Mouse (Mus musculus) heart, embryonic 13.5 days (tissue): ENCODE results near the gene Shank2. TPM values are rescaled to one million over a fixed set of nuclear protein-coding genes. Genes with fewer than 3 reads are reported as not detected.

Experiments used
- ATAC-seq: fragments of 200-750 bp; cut with Nextera tagmentation; 2 replicates; pipeline ENCODE4 v1.8.0; 2017; ENCODE audit warnings: moderate TSS enrichment; ENCODE audit not compliant: insufficient number of reproducible peaks, low FRiP score, low TSS enrichment; ENCODE audit errors: extremely low read depth
- H3K27ac ChIP-seq: fragments of 300-500 bp; sonication (generic); replicated peaks from 2 replicates; pipeline ENCODE4 v1.5.1; 2015; ENCODE audit warnings: moderate library complexity, mild to moderate bottlenecking, inconsistent platforms
- H3K27me3 ChIP-seq: fragments of 300-500 bp; sonication (generic); replicated peaks from 2 replicates; pipeline ENCODE4 v1.6.1; 2015; ENCODE audit warnings: mild to moderate bottlenecking, inconsistent platforms
- H3K36me3 ChIP-seq: fragments of 300-500 bp; sonication (generic); 2 replicates; pipeline ENCODE4 v1.6.1; 2015; ENCODE audit warnings: mild to moderate bottlenecking, inconsistent platforms
- H3K4me1 ChIP-seq: fragments of 300-500 bp; sonication (generic); 2 replicates; pipeline ENCODE4 v1.6.1; 2015; ENCODE audit warnings: inconsistent platforms
- H3K4me2 ChIP-seq: fragments of 300-500 bp; sonication (generic); 2 replicates; pipeline ENCODE4 v1.6.1; 2015; ENCODE audit warnings: inconsistent platforms, mild to moderate bottlenecking, moderate library complexity
- H3K4me3 ChIP-seq: fragments of 300-500 bp; sonication (generic); 2 replicates; pipeline ENCODE4 v1.5.1; 2015; ENCODE audit warnings: moderate library complexity, mild to moderate bottlenecking, inconsistent platforms
- H3K9ac ChIP-seq: fragments of 300-500 bp; sonication (generic); 2 replicates; pipeline ENCODE4 v1.6.1; 2015; ENCODE audit warnings: inconsistent platforms, mild to moderate bottlenecking, moderate library complexity
- H3K9me3 ChIP-seq: fragments of 300-500 bp; sonication (generic); 2 replicates; pipeline ENCODE4 v1.6.1; 2016; ENCODE audit warnings: inconsistent platforms
- WGBS: fragments of 180-500 bp; shearing (Covaris S2); methylation state at CpG from one replicate; pipeline ENCODE4 v1.1.7; 2015; ENCODE audit warnings: mixed read lengths; 5-methylcytosine and 5-hydroxymethylcytosine counted together
- polyA plus RNA-seq: library from polyadenylated mRNA; unstranded; fragments of >200 nt; fragmentation: Nextera tagmentation; extraction: Ambion mirVana; gene quantifications from 2 replicates; pipeline ENCODE4 v1.2.1, GENCODE M21; 2015

Shank2 gene
- polyA plus RNA-seq, 1 experiment from 2014 or later = 0.37 TPM

DNA sequence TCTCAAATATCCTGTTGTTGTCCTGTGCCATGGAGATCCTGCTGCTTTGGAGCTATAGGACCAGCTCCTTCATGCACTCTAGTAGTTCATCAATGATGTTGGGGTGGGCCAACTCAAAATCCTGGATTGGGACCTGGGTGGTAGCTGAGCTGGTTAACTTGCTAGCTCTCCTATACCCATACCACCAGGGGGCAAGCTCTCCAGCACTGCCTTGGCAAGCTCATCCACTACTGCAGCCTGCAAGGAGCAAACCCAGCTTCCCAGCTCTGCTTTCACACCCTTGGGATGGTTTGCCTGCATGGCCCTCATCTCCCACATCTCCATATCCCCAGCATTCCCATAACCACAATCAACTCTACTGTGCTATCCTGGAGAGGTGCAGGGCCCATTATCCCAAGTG is 10.6 kb upstream of the Shank2 start:
- Histone ChIP-seq H3K9me3 (no peaks in the 10 kb centered on the region), H3K36me3 (no peaks in the 10 kb centered on the region), H3K27me3 (no peaks in the 10 kb centered on the region), H3K4me2 (no peak overlapping the region), H3K9ac (no peak overlapping the region), H3K4me1 (no peaks in the 10 kb centered on the region), H3K27ac (no peak overlapping the region), H3K4me3 (no peak overlapping the region)
- no peak for ATAC-seq

DNA sequence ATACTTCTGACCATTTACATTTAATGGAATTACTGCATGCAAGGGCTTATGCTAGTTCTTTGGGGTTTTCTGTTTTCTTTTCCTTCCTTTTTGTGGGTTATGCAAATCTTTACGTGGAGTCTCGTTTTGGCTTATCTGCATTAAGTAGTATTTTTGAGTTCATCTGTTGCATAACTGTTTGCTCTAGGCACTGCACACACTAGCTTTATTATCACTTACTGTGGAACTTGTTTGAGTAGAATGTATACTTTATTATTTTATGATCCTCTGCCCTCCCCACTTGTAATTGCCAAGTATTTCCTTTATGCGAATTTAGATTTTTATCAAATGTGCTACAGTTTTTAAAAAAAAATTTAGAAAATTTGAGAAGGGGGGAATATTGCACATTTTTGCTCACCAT is 2.7 kb upstream of the Shank2 start:
- no peaks in the 10 kb centered on the region for H3K4me1 ChIP-seq
- H3K9ac ChIP-seq = no peak overlapping the region
- ATAC-seq = no peak
- no peaks in the 10 kb centered on the region for H3K27me3 ChIP-seq
- H3K36me3 ChIP-seq = no peaks in the 10 kb centered on the region
- no peak overlapping the region for H3K27ac ChIP-seq
- no peak overlapping the region for H3K4me2 ChIP-seq
- 69% methylated on average over 3 of the region's 3 CpGs for WGBS
- no peak overlapping the region for H3K4me3 ChIP-seq
- H3K9me3 ChIP-seq = peaks cover 6% of the 10 kb centered on the region

GRCm38 (mm10) chr7:144003471-144003870 is 1.7 kb downstream of the Shank2 start:
- ATAC-seq = no peak
- WGBS = 58% methylated on average over 3 of the region's 3 CpGs
- Histone ChIP-seq H3K27ac (no peak overlapping the region), H3K4me1 (no peaks in the 10 kb centered on the region), H3K9ac (no peak overlapping the region), H3K4me2 (no peak overlapping the region), H3K4me3 (no peak overlapping the region), H3K27me3 (peaks cover 5% of the 10 kb centered on the region; the same call in 1 of the 2 replicates), H3K9me3 (no peaks in the 10 kb centered on the region), H3K36me3 (no peaks in the 10 kb centered on the region)

- no peaks in the 10 kb centered on the region for H3K9me3 ChIP-seq
These were observed 6.4 kb downstream of the Shank2 start for GRCm38 (mm10) chr7:144008079-144008478.

GRCm38 (mm10) chr7:144008985-144009384 is 7.3 kb downstream of the Shank2 start:
- Histone ChIP-seq H3K36me3 (no peaks in the 10 kb centered on the region), H3K4me3 (no peak overlapping the region), H3K27me3 (peaks cover 16% of the 10 kb centered on the region; the same call in 1 of the 2 replicates), H3K9me3 (no peaks in the 10 kb centered on the region), H3K4me2 (no peak overlapping the region), H3K4me1 (no peaks in the 10 kb centered on the region), H3K27ac (no peak overlapping the region), H3K9ac (no peak overlapping the region)
- WGBS = 79% methylated on average over 4 of the region's 4 CpGs
- no peak for ATAC-seq

More at GRCm38 (mm10) chr7:144008079-144008478, 6.4 kb downstream of the Shank2 start:
- Histone ChIP-seq H3K27ac (no peak overlapping the region), H3K4me2 (no peak overlapping the region), H3K9ac (no peak overlapping the region), H3K4me1 (no peaks in the 10 kb centered on the region), H3K4me3 (no peak overlapping the region), H3K36me3 (no peaks in the 10 kb centered on the region), H3K27me3 (peaks cover 16% of the 10 kb centered on the region; the same call in 1 of the 2 replicates)
- ATAC-seq = no peak
- WGBS = 66% methylated on average over 4 of the region's 4 CpGs

DNA sequence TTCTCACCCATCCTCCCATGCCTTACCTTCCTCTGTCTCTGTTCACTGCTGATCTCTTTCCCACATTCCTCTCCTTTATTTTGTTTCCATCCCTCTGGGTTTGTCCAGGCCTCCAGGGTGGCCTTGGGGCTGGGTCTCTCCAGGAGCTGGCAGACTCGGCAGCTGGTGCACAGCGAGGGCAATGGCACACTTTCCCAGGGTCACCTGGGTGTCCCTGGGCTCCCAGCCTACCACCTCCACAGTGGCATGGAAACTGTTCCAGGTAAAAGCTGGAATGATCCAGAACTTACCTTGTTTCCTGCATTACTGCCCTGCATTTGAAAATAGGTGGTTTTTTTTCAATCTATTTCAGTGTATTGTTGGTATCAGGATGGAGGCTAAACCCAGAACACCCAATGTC is 12.8 kb downstream of the Shank2 start:
- WGBS = 75% methylated on average over 2 of the region's 2 CpGs
- Histone ChIP-seq H3K4me2 (no peak overlapping the region), H3K9ac (no peak overlapping the region), H3K4me1 (no peaks in the 10 kb centered on the region), H3K4me3 (no peak overlapping the region), H3K27ac (no peak overlapping the region), H3K9me3 (no peaks in the 10 kb centered on the region), H3K27me3 (peaks cover 5% of the 10 kb centered on the region; the same call in 1 of the 2 replicates), H3K36me3 (no peaks in the 10 kb centered on the region)
- ATAC-seq = no peak

GRCm38 (mm10) chr7:144021801-144022200 is 20.1 kb downstream of the Shank2 start:
- H3K4me3 ChIP-seq = no peak overlapping the region

DNA sequence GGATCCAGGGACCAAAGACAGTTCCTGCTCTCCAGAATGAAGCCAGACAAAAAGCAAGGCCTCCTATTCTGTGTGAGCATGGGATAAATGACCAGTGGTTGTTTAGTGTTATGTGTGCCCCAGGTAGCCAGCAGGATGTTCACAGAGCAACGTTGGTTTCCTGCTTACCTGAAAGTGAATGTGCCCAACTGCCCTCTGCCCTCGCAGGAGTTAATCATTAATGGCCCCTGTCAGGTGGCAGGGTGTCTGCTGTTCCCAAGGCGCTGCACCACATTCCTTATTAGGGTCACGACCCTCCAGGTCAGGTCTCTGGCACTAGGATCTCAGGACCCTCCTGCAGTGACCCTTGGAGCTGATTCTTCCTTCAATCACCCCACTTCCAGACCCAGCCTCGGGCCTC is 21.0 kb downstream of the Shank2 start:
- no peak overlapping the region for H3K4me3 ChIP-seq
- 33% methylated on average over 5 of the region's 5 CpGs for WGBS
- no peak overlapping the region for H3K9ac ChIP-seq
- ATAC-seq = no peak
- no peaks in the 10 kb centered on the region for H3K36me3 ChIP-seq
- H3K27me3 ChIP-seq = 0 out of 2 replicates have a peak, but pooled peaks cover 3% of the 10 kb centered on the region
- no peak overlapping the region for H3K4me2 ChIP-seq
- no peak overlapping the region for H3K27ac ChIP-seq
- H3K9me3 ChIP-seq = no peaks in the 10 kb centered on the region
- no peaks in the 10 kb centered on the region for H3K4me1 ChIP-seq

More at GRCm38 (mm10) chr7:144021801-144022200, 20.1 kb downstream of the Shank2 start:
- Histone ChIP-seq H3K4me2 (no peak overlapping the region), H3K27me3 (0 out of 2 replicates have a peak, but pooled peaks cover 3% of the 10 kb centered on the region), H3K36me3 (no peaks in the 10 kb centered on the region), H3K9ac (no peak overlapping the region), H3K27ac (no peak overlapping the region), H3K4me1 (no peaks in the 10 kb centered on the region), H3K9me3 (no peaks in the 10 kb centered on the region)
- no peak for ATAC-seq
- 81% methylated on average over 3 of the region's 3 CpGs for whole genome bisulfite sequencing

DNA sequence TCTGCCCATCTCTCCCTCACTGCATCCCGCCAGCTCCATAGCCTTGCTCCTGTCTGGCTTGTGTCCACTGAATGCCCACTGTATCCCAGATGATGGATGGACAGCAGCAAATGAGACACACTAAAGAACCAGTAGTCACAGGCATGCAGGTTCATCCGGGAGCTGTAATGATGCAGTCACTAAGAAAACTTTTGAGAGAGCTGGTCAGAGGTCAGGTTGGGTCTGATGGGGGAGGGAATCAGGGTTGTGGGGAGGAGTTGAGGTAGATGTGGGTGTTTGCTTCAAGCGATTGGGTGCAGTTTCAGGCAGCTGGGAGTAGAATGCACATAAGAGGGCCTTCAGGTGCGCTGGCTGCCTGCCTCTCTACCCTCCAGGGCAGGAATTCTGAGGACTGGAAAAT is 21.8 kb downstream of the Shank2 start:
- Histone ChIP-seq H3K4me2 (no peak overlapping the region), H3K27ac (no peak overlapping the region), H3K27me3 (0 out of 2 replicates have a peak, but pooled peaks cover 3% of the 10 kb centered on the region), H3K4me3 (no peak overlapping the region), H3K4me1 (no peaks in the 10 kb centered on the region), H3K9me3 (no peaks in the 10 kb centered on the region), H3K9ac (no peak overlapping the region), H3K36me3 (no peaks in the 10 kb centered on the region)
- no peak for ATAC-seq
- 63% methylated on average over 4 of the region's 4 CpGs for WGBS

- Histone ChIP-seq H3K4me3 (no peak overlapping the region), H3K9ac (no peak overlapping the region), H3K9me3 (no peaks in the 10 kb centered on the region), H3K4me1 (peaks cover 6% of the 10 kb centered on the region; the same call in 1 of the 2 replicates), H3K27ac (no peak overlapping the region), H3K4me2 (no peak overlapping the region), H3K27me3 (no peaks in the 10 kb centered on the region), H3K36me3 (no peaks in the 10 kb centered on the region)
- ATAC-seq = no peak
- WGBS = 84% methylated on average over 12 of the region's 12 CpGs
These were observed 24.5 kb downstream of the Shank2 start for GRCm38 (mm10) chr7:144026024-144026752.

GRCm38 (mm10) chr7:144029246-144029645 is 27.5 kb downstream of the Shank2 start:
- H3K9ac ChIP-seq = no peak overlapping the region
- H3K4me3 ChIP-seq = no peak overlapping the region
- WGBS = 55% methylated on average over 5 of the region's 5 CpGs
- no peak overlapping the region for H3K4me2 ChIP-seq
- H3K27ac ChIP-seq = no peak overlapping the region
- H3K9me3 ChIP-seq = no peaks in the 10 kb centered on the region
- peaks cover 6% of the 10 kb centered on the region; the same call in 1 of the 2 replicates for H3K4me1 ChIP-seq
- no peak for ATAC-seq
- H3K36me3 ChIP-seq = no peaks in the 10 kb centered on the region
- H3K27me3 ChIP-seq = no peaks in the 10 kb centered on the region

- H3K36me3 ChIP-seq = no peaks in the 10 kb centered on the region
- 56% methylated on average over 11 of the region's 11 CpGs for WGBS
- no peaks in the 10 kb centered on the region for H3K27me3 ChIP-seq
- peaks cover 6% of the 10 kb centered on the region; the same call in 1 of the 2 replicates for H3K4me1 ChIP-seq
- no peaks in the 10 kb centered on the region for H3K9me3 ChIP-seq
- H3K4me2 ChIP-seq = no peak overlapping the region
- H3K9ac ChIP-seq = no peak overlapping the region
- no peak overlapping the region for H3K27ac ChIP-seq
- no peak for ATAC-seq
- H3K4me3 ChIP-seq = no peak overlapping the region
These were observed 29.1 kb downstream of the Shank2 start for GRCm38 (mm10) chr7:144030796-144031195.
